Mouse (Mus musculus): ENCODE data around the gene Eif4a2.

GRCm38 (mm10) chr16:23146280-23146679 lies 39.0 kb downstream of the Eif4a2 start, which contains the start of gene Adipoq:
- TF ChIP-seq FLI1 (IDR thresholded peaks at IDR 0.05; ENCODE audit: low read length), result no peak
- no peak for TF ChIP-seq GATA1 (IDR thresholded peaks at IDR 0.05; ENCODE audit: borderline replicate concordance, low read length)
